Mouse (Mus musculus) frontal cortex, postnatal 36 days (tissue): Measurements from ENCODE around the gene Gm4792.

Experiments
- DNase-seq, 2 experiments: peaks; one replicate each; pipeline ENCODE4 v3.0.0; 2022; ENCODE audit warnings: low spot score in 2 of 2

Gm4792 gene

DNA sequence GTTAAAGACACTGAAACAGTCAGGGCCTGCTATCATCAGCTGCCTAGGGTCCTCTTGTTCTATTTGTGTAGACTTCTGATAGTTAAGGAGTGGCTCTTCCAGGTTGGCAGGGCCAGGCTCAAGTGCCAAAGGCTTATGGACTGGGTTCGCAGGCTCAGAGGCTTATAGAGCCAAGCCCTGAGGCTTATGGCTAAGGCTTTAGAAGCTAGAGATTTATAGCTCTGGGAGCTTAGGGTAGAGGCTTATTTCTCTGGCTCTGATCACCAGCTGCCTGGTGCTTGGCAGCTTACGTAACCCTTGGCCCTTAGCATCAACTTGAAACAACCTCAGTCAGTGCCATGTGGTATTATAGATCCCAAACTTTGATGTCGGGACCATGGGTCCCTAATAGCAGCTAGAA lies at the start of gene Gm4792:
Gene Gm4792 (minus strand): TSS at position 233 of the 400 bp plus-strand sequence.
- DNase-seq = no peak

DNA sequence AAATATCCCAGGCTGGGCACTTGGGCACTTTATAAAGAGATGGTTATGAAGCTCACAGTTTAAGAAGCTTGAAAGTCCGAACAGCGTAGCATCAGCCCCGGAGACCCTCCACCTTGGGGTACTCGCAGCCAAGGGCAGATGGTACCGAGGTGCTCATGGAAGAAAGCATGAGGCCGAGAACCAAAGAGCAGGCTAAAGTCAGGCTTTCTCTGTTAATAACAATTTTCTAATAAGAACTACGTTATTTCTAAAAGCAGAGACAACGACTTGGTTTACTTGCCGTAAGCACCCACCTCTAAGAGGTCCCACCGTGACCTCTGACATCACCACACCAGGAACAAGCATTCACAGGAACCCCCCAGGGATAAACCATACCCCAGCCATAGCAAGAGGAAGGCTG lies 49.5 kb upstream of the Gm4792 start:
- no peak for DNase-seq

DNA sequence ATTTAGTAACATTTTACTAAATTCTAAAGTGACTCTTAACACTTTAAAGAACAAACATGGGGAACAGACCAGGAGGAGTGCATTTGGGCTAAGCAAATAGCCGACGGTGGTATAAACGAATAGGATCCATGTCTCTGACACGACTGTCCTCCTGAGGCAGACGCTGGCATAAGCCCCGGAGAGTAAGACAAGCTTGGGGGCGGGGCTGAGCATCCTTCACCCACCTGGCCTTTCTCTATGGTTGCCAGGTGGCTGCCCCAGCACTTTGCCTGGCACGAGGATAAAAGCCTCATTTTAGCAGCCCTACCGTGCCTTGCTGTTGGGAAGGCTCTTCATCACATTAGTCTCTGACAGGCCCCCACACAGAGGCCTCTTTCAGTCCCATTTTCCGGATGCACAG lies 48.8 kb upstream of the Gm4792 start:
- no peak for DNase-seq

DNA sequence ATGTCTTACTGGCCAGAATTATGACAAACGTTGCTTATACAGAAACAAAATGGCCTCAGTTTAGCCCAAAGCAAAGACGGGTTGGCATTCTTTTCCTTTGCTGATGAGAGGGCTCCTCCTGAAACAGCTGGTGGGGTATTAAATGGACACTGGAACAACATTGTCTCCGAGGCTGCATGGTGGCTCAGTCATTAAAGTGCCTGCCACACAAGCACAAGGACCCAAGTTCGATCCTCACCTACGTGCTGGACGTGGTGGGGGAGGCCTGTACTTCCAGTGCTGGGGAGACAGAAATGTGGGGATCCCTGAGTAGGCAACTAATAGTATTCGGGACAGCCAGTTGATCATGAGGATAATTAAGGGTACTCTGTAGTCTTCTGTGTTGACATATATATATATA lies 48.1 kb upstream of the Gm4792 start:
- no peak for DNase-seq

DNA sequence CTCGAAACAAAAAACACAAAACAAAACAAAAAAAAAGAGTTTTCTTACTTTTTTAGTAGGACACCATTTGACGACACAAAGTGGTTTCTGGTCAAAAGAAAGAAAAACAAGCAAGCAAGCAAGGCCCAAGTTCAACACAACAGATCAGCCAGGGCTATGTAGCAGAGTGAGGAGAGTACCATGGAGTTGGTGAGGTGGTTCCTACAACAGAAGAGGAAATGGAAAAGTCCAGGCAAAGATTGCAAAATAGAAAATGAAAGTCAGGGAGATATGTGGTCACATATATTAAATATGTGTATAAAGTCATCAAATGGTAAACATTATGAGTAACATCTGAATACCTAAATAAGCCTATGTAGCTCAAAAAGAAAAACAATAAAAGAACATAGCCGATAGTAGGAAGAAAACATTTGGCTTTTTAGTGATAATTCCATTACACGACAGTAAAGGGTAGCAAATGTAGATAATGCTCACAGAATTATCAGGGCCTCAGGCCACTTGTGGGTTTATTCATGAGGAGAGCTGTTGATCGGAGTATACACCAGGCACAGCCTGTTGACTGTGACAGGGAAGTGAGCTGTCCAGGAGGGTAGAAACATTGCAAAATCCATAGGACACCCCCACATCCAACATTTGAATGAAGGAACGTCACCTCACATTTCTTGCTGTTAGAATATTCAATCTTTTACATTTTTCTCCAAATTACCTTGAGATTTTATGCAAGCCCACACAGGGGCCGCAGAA lies 47.2 kb upstream of the Gm4792 start:
- DNase-seq = no peak

DNA sequence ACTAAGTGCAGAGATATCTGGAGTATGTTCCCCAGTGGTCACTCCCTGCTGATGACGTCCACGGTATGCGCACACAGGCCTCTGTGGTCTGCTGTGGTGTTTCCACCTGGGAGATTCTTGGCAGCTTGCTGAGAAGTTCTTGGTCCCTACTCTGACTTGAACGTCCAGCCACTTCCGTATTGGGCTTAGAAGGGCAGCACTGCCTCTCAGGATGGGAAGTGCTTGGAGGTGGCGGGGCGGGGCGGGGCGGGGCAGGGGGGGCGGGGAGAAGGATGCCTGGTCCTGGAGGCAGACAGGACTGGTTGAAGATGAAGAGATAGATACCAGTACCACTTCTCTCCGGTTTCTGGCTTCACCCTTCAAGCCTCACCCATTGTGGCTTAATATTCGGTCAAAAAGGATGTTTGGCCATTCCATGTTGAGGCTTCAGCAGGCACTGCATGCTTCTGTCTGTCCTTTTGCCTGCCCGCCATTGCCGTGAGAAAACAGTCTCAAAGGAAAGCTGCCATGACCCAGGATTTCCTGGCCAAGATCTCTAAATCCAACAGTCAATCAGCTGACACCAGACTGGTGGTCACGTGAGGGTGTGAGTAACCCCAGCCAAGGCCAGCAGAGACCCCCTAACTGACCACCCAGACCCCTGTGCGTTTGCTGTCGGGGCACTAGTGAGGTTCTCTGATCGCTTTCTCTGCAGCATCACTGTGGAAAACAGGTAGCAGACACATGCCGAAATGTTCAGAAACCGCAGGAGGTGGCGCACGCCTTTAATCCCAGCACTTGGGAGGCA lies 46.3 kb upstream of the Gm4792 start:
- no peak for DNase-seq

DNA sequence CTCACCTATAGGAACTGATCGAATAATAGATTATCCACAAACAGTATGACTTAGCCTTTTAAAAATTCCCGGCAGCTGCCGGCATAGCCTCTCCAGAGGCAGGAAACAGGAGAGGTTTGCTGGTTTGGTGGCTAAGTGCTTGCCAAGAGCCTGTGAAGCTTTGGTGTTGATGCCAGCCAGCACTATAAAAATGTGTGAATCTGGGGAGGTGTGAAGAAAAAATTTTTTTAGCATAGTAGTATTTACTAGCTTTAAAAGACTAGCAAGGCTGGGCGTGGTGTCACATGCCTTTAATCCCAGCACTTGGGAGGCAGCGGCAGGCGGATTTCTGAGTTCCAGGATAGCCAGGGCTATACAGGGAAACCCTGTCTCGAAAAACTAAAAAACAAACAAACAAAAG lies 45.1 kb upstream of the Gm4792 start:
- DNase-seq = peak; percentile 19 to 60

DNA sequence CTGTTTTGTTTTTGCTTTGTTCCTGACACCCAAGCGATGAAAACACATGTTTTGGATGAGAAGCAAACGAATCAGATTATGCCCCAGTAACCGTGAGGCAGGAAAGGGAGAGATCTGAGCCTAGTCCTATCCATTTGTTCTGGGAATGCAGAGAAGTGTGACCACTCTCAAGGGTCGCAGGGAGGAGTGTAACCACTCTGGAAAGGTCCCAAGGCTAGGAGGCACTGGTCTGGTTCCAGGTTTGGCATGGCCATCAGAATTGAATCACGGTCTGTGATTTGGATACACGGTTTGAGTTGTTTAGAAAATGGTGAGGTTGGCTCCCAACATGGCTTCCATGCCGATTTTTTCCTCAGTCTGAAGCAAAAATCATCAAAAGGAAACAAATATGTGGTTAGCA lies 43.8 kb upstream of the Gm4792 start:
- DNase-seq = no peak

DNA sequence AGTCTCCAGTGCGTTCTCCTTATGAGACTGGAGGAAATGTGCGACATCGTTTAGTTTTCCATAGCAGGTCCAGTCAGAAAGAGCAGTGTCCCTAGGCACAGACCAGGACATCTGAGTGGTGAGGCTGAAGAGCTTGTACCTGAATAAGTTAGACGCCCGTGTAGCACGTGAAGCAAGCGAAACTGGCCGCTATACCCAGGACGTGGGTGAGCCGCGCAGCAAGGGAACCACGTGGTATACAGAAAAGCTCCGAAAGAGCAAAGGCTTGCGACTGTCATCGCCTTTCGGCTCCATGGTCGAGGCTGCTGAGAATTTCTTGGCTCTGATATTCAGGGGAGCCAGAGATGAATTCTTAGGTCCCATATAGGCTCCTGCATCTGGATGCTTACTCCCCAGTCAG lies 43.0 kb upstream of the Gm4792 start:
- DNase-seq = no peak

DNA sequence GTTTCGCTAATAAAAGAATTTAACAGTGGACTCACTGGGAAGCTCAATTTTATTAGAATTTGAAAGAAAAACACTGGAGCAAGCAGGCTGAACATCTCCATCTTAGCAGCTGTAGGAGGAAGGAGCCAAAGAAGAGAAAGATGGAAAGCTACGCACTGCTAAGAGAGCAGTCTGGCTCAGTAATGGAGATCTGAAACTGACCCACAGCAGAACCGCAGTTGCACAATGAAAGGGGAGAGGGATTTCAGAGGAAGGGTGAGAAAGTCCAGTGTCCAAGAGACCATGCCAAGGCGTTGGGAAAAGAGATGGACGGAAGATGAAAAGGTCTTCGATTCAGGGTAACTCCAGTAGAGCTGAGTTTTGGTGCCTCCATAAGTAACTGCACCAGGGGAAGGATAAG lies 37.6 kb upstream of the Gm4792 start:
- DNase-seq = no peak

DNA sequence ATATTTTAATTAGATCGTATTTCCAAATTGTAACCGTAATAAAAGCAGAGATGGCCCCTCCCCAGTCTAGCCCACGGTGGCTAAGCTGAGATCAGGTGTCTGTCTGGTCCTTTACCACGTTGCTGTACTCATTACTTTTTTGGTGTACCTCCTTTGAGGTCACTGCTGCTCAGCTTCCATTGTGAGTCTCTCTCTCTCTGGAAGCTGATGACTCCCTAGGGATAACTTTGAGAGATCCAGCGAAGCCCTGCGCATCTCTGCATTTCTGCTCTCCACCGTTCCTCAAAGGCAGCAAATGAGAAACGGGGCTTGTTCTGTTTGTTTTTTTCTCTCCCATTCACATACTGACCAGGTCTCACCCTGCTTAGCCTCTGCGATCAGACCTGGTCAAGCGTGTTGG lies 36.5 kb upstream of the Gm4792 start:
- DNase-seq = no peak

DNA sequence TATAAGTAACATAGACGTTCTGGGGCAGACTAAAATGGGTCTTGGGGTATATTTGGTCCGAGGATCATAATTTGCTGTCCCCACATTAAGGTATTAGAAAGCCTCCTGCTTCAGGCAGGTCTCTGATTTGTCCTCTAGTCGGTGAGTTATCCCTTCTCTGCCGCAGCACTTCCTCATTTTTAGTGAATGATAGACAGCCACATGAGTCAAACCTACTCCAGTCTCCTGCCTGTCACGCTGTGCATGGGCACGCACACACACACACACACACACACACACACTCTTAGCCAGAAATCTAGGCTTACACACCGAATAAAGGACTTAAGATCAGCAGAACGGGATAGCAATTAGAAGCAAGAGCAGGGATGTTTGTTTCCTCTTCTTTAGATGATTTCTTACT lies 34.8 kb upstream of the Gm4792 start:
- DNase-seq = no peak

DNA sequence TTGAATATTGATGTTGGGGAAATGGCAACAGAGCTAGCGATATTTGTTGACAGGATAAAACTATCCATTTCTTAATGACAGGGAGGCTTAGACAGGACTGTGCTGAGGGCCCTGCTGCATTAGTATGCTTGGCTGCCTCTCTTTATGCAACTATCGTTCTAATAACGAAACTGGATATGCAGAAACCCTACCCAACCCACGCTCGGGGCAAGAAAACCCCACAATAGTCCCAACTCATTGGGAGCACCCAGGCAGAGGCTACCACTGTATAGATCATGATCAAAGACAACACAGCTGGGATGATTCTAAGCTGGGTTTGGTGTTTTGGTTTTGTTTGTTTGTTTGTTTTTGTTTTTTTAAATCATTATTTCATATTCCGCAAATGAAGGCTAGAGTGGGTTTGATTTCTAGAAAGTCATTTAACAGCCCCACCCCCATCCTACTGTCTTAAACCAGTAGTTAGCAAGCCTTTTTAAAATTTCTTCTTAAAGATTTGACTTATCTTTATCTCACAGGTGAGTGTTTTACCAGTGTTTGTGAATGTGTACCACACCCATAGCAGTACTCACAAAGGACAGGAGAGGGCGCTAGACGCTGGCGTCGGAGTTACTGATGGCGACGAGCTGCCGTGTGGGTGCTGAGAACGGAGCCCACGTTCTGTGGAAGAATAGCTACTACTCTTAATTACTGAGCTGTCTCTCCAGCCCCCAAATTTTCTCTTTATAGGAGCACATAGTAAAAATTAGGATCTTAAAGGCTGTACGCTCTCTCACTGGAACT lies 34.0 kb upstream of the Gm4792 start:
- DNase-seq = no peak

DNA sequence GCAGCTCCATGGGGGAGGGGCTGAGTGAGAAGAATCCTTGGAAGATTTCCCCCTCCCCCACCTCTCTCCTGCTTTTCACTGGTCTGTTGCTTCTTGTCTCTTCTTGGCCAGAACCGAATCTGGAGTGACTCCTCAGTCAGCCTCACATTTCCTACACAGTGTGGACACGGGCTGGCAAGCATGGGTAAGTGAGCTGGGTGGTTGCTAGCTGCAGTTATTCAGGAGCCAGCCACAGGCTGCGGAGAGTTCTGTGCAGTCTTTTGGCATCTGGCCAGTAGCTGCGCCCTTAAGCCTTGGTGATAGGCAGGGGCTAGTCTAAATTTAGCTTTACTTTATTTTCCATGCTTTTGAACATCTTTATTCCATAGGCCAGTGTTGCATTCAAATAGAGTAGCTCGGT lies 31.5 kb upstream of the Gm4792 start:
- DNase-seq = no peak

DNA sequence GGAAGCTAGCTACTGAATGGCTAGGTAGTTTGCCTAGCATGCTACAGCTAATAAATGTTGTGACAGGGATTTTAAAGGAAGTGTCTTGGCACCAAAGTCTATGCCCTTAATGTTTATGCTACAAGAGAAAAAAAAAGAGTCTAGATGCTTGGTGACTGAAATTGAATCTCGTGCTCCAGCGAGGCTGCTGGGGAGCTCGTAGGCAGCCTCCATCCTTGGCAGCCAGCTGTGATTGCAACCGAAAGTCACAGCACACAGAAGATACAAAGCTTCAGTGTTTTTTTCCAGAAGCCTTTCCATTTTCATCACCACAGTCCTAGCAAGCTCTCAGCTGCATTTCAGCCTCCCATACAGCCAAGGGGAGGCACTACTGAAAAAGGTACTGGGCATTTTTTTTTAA lies 20.1 kb upstream of the Gm4792 start:
- no peak for DNase-seq

DNA sequence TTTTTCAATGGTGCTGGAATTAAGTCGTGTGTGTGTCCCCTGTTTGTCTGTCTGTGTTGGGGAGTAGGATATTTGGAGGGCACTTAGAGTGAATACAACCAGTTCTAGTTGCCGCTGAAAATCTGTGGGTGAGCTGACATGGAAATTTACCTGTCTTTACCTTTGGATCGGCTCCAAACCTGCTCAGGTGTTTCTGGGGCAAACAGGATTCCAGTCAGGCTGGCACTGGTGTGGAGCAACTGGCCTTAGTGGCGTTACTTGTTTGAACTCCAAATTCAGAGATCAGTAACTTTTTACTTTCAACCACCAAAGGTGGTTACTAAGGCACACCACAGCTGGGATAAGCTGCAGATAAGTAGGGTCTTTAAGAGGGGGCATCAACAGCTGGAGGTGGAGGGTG lies 14.6 kb upstream of the Gm4792 start:
- no peak for DNase-seq

DNA sequence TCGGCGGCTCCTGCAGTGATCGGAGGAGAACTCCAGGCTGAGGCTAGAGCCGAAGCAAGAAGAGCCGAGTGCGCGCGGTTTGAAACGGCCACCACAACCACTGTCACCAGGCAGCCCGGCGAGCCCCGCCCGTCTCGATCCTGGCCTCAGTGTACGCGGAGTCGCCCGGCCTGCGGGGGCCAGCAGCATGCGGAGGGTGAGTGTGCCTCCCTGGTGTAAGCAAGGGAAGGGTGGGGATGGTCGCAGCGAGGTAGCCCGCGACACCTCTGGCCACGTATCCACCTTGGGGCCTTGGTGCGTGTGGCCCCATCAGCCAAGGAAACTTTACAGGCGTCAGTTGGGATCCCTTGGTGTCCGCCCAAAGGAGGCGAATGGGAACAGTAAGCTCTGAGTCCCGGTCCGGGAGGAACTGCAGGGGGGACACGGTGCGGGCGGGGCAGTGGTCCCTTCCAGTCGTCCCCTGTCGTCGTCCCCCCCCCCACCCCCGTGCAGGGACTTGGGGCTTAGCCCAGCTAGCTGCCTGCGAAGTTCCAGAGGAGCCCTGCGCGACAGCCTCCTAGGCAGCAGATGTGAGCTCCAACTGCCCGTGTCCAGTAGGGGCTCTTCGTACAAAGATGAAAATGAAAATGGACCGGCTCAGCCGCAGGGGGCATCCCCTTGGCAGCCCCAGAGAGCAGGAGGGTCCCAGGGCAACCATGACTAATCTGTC lies 13.7 kb upstream of the Gm4792 start:
- no peak for DNase-seq

DNA sequence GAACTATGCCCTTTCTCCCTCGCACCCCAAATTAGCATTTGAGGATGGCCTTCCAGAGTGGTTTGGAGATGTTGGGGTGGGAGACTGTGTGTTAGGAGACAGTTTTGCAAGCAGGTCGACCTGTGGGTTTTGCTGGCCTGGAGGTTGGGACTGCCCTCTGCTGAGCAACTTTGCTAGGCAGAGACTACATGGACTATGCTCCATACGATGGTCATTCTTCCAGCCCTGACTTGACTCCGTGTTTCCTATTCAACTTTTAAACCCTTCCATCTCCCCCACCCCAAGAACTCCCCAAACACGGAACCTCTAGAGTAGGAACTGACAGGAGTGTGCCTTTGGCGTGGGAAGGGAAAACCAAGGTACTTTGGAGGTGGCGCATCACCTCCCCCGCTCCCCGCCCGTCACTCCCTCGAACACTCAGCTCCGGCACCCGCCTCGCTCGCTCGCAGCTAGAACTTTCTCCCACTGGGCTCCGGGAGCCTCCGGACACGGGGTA lies 13.1 kb upstream of the Gm4792 start, which contains the start of gene Tmcc3:
Gene Tmcc3 (plus strand): TSS at position 439 of the 496 bp plus-strand sequence.
- DNase-seq = no peak

DNA sequence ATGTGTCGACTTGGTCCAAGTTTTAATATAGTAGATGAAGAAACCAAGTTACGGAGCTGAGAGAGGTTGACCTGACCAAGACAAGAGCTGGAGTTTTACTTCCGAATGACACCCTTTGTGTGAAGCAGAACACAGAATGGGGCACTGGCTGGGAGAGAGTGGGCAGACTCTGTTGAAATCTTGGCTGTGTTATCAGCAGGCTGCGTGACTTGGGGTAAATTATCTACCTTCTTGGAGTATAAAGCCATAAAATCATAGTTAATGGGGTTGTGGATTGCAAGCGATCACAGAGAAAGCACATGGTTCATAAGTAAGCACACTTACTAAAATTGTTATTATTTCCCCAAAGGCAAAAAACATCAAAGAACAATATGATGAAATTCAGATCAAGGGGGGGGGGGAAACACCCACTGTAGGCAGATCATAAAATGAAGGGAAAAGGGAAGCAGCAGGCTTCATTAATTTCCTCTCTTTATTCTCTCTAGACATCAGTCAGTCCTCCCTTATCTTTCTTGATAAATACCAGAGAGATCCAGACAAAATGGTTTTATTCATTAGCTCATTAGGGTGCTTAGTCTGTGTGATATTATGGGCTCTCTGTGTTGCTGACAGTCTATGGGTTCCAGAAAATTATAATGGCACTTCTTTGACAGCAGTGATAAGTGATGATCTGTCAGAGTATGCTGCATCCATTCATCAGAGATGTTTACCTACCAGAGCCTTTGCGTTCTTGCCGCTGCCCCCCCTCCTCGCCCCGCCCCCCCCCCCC lies 12.2 kb upstream of the Gm4792 start:
- no peak for DNase-seq

DNA sequence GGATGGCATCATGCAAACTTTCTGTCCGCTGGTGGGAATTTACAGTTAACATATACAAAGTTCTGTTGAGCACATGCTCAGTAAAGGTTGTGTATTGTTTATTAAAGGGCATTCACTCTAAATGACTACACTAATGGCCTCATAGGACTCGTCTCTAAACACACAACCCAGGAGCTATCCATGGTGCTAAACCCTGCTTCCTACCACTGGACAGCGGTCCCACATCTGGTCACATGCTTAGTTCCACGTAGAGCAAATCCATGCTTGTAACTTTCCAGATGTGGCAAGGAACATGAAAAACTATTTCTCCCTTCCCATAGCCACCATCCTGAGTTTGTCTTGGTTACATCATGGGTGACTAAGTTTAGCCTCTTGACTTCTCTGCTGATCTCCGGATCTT lies 7.0 kb upstream of the Gm4792 start:
- DNase-seq = no peak

DNA sequence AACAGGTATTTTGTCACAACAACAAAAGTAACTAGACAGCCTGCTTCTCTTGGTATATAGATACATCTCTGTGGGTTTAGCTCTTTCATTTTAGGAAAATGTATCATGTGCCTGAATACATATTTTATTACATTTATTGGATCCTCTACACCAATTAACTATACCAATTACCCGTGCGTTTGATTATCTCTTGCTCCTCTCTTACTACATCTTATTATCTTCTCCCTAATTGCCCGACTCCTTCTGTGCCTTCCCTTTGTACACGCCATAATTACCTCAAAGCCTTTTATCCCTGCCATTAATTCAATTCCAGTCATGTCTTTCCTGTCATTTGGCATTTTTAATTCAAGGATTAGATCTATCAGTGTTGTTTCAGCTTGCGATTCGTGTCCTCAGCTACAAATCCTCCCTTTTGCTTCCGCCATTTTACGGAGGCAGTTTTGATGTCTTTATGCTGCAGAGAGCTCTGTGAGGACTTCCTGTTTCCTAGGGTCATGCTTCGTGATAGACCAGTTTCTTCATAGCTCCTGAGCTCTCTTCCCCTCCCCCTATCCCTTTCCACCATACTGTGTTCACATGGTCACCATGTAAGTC lies 5.7 kb upstream of the Gm4792 start:
- no peak for DNase-seq
